Mouse (Mus musculus) olfactory bulb, adult 2 months (tissue): Measurements from ENCODE around the gene Cdk10.

ENCODE experiments used
- CTCF ChIP-seq: fragments of 200-500 bp; IDR thresholded peaks from 2 replicates; pipeline ENCODE4 v1.5.1; 2012; ENCODE audit warnings: low read depth, mild to moderate bottlenecking, low read length, moderate library complexity; ENCODE audit not compliant: insufficient read depth
- POLR2A ChIP-seq: fragments of 200-500 bp; IDR thresholded peaks from 2 replicates; pipeline ENCODE4 v1.6.1; 2012; ENCODE audit warnings: mild to moderate bottlenecking, low read depth, low read length, moderate library complexity; ENCODE audit not compliant: insufficient read depth

DNA sequence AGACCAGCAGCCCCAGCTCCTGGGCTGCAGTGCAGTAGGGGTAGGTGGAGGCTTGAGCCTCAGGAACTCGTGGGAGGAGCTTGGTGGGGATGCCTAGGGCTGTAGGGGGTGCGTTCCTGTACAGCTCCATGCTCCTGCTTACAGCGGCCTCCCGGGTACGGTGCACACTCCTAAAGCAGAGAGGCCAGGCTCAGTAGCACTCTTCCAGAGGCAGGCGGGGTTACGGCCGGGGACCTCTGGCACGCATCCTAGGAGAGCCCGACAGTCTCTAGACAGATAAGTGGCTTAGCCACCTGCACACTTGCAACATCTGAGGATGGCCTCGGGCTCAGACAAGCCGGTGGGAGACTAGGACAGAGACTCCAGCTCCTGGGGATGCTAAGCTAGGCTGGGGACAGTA is 20.9 kb downstream of the Cdk10 start:
- TF ChIP-seq POLR2A (no peak), CTCF (no peak)
